Mouse (Mus musculus): Measurements from ENCODE around the gene Sema3c. TPM values are rescaled to one million over a fixed set of nuclear protein-coding genes. Genes with fewer than 3 reads are reported as not detected.

Gene Sema3c
- polyA plus RNA-seq, 1 experiment from 2014 or later = 11.6 TPM

DNA sequence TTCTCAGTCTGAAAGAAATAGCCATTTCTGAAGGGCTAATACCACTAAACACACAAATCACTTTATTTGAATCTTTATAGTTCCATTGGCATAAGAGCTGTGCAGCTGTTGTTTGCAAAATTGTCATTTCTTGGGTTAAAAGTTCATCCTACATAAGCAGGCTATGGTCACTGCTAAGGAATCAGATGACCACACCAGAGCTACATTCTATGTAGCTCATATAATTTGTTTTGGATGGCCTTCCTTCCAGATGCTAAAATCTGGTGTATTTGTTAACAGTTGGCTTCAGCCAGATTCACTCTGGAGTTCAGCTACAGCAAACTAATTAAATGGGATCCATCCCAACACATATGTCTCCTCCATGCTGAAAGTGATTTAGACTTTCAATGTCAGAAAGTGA lies 172.4 kb downstream of the Sema3c start:
- Histone ChIP-seq H3K27ac (replicated peaks in 1 of 2; ENCODE audit: control insufficient read depth in 1 of 2, insufficient read depth in 1 of 2, low read depth in 2 of 2, low read length in 2 of 2) (no peak overlapping the region), H3K36me3 (ENCODE audit: control insufficient read depth, insufficient read depth, low read length) (no peaks in the 10 kb centered on the region), H3K9ac (ENCODE audit: low read length) (no peak overlapping the region), H3K27me3 (ENCODE audit: control insufficient read depth, insufficient read depth, low read length) (no peaks in the 10 kb centered on the region), H3K4me2 (ENCODE audit: low read length) (no peak overlapping the region), H3K9me3 (ENCODE audit: control insufficient read depth, low read length) (no peaks in the 10 kb centered on the region), H3K4me3 (ENCODE audit: control insufficient read depth in 1 of 2, insufficient read depth in 1 of 2, low read depth in 1 of 2, low read length in 2 of 2) (no peak overlapping the region), H3K4me1 (ENCODE audit: control insufficient read depth in 2 of 2, insufficient read depth in 2 of 2, low read length in 2 of 2) (no peaks in the 10 kb centered on the region)
- ATAC-seq (ENCODE audit: insufficient number of reproducible peaks, insufficient read depth, low FRiP score, low read depth) = no peak

- no peaks in the 10 kb centered on the region for H3K9me3 ChIP-seq (ENCODE audit: control insufficient read depth, low read length)
Measured at GRCm38 (mm10) chr5:17747143-17747542, 173.1 kb downstream of the Sema3c start.

DNA sequence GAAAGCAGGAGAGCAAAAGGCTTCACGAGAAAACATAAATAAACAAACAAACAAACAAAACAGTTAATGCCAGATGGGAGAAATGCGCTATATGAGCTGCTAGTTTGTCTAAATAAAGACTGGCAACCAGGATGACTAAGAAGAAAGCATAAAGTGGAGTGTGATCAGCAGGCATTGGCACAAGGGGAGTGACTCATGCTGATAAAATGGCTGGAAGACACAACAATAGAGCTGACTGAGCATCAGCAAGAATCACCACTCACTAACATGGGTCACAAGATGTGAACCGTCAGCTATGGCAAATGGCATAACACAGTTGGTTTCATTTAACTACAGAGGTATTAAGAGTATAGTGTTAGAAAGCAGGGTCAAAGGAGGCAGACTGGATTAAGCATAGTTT lies 174.2 kb downstream of the Sema3c start:
- Histone ChIP-seq H3K9me3 (ENCODE audit: control insufficient read depth, low read length) (no peaks in the 10 kb centered on the region), H3K4me3 (ENCODE audit: control insufficient read depth in 1 of 2, insufficient read depth in 1 of 2, low read depth in 1 of 2, low read length in 2 of 2) (no peak overlapping the region), H3K27ac (replicated peaks in 1 of 2; ENCODE audit: control insufficient read depth in 1 of 2, insufficient read depth in 1 of 2, low read depth in 2 of 2, low read length in 2 of 2) (no peak overlapping the region), H3K9ac (ENCODE audit: low read length) (no peak overlapping the region), H3K4me2 (ENCODE audit: low read length) (no peak overlapping the region), H3K27me3 (ENCODE audit: control insufficient read depth, insufficient read depth, low read length) (no peaks in the 10 kb centered on the region), H3K36me3 (ENCODE audit: control insufficient read depth, insufficient read depth, low read length) (no peaks in the 10 kb centered on the region), H3K4me1 (ENCODE audit: control insufficient read depth in 2 of 2, insufficient read depth in 2 of 2, low read length in 2 of 2) (no peaks in the 10 kb centered on the region)
- WGBS = 54% methylated on average over 3 of the region's 3 CpGs
- no peak for ATAC-seq (ENCODE audit: insufficient number of reproducible peaks, insufficient read depth, low FRiP score, low read depth)

More at GRCm38 (mm10) chr5:17747143-17747542, 173.1 kb downstream of the Sema3c start:
- Histone ChIP-seq H3K4me2 (ENCODE audit: low read length) (no peak overlapping the region), H3K27ac (replicated peaks in 1 of 2; ENCODE audit: control insufficient read depth in 1 of 2, insufficient read depth in 1 of 2, low read depth in 2 of 2, low read length in 2 of 2) (no peak overlapping the region), H3K4me1 (ENCODE audit: control insufficient read depth in 2 of 2, insufficient read depth in 2 of 2, low read length in 2 of 2) (no peaks in the 10 kb centered on the region), H3K4me3 (ENCODE audit: control insufficient read depth in 1 of 2, insufficient read depth in 1 of 2, low read depth in 1 of 2, low read length in 2 of 2) (no peak overlapping the region), H3K9ac (ENCODE audit: low read length) (no peak overlapping the region), H3K27me3 (ENCODE audit: control insufficient read depth, insufficient read depth, low read length) (no peaks in the 10 kb centered on the region), H3K36me3 (ENCODE audit: control insufficient read depth, insufficient read depth, low read length) (no peaks in the 10 kb centered on the region)
- no peak for ATAC-seq (ENCODE audit: insufficient number of reproducible peaks, insufficient read depth, low FRiP score, low read depth)
- WGBS = 42% methylated on average over 5 of the region's 5 CpGs

DNA sequence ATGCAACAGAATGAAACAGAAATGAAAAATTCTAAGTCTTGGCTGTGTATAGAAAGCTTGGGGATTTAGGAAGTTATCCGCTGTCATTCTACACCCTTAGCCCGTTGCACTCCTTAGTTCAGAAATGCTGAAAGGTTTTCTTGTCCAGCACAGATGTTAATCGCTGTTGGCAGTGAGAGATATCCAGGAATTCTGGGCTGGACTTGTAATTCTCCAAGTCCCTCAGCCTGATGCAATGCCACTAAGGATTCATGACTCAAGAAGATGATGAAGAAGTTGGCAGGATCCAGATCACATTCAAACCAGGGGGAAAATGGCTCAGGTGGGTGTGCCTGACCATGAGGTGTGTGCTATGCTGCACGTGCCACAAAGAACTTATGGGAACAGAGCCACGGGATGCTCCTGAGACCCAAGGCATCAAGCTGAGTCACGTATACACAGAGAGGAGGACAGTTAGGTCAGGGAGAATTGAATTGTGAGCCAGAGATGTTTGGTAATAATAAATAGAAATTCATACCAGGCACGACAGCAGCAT lies 179.5 kb downstream of the Sema3c start:
- no peaks in the 10 kb centered on the region for H3K27me3 ChIP-seq (ENCODE audit: control insufficient read depth, insufficient read depth, low read length)
- H3K4me3 ChIP-seq (ENCODE audit: control insufficient read depth in 1 of 2, insufficient read depth in 1 of 2, low read depth in 1 of 2, low read length in 2 of 2) = no peak overlapping the region
- H3K4me2 ChIP-seq (ENCODE audit: low read length) = no peak overlapping the region
- H3K9ac ChIP-seq (ENCODE audit: low read length) = no peak overlapping the region
- no peak overlapping the region for H3K27ac ChIP-seq (replicated peaks in 1 of 2; ENCODE audit: control insufficient read depth in 1 of 2, insufficient read depth in 1 of 2, low read depth in 2 of 2, low read length in 2 of 2)
- WGBS = 78% methylated on average over 7 of the region's 7 CpGs
- H3K4me1 ChIP-seq (ENCODE audit: control insufficient read depth in 2 of 2, insufficient read depth in 2 of 2, low read length in 2 of 2) = no peaks in the 10 kb centered on the region
- H3K9me3 ChIP-seq (ENCODE audit: control insufficient read depth, low read length) = no peaks in the 10 kb centered on the region
- no peak for ATAC-seq (ENCODE audit: insufficient number of reproducible peaks, insufficient read depth, low FRiP score, low read depth)
- no peaks in the 10 kb centered on the region for H3K36me3 ChIP-seq (ENCODE audit: control insufficient read depth, insufficient read depth, low read length)

GRCm38 (mm10) chr5:17766006-17766677 lies 192.1 kb downstream of the Sema3c start:
- no peaks in the 10 kb centered on the region for H3K36me3 ChIP-seq (ENCODE audit: control insufficient read depth, insufficient read depth, low read length)
- no peak overlapping the region for H3K9ac ChIP-seq (ENCODE audit: low read length)
- H3K9me3 ChIP-seq (ENCODE audit: control insufficient read depth, low read length) = no peaks in the 10 kb centered on the region
- H3K27ac ChIP-seq (replicated peaks in 1 of 2; ENCODE audit: control insufficient read depth in 1 of 2, insufficient read depth in 1 of 2, low read depth in 2 of 2, low read length in 2 of 2) = no peak overlapping the region
- no peak overlapping the region for H3K4me3 ChIP-seq (ENCODE audit: control insufficient read depth in 1 of 2, insufficient read depth in 1 of 2, low read depth in 1 of 2, low read length in 2 of 2)
- no peaks in the 10 kb centered on the region for H3K27me3 ChIP-seq (ENCODE audit: control insufficient read depth, insufficient read depth, low read length)
- no peaks in the 10 kb centered on the region for H3K4me1 ChIP-seq (ENCODE audit: control insufficient read depth in 2 of 2, insufficient read depth in 2 of 2, low read length in 2 of 2)
- H3K4me2 ChIP-seq (ENCODE audit: low read length) = no peak overlapping the region
- ATAC-seq (ENCODE audit: insufficient number of reproducible peaks, insufficient read depth, low FRiP score, low read depth) = no peak
- 61% methylated on average over 4 of the region's 4 CpGs for WGBS

DNA sequence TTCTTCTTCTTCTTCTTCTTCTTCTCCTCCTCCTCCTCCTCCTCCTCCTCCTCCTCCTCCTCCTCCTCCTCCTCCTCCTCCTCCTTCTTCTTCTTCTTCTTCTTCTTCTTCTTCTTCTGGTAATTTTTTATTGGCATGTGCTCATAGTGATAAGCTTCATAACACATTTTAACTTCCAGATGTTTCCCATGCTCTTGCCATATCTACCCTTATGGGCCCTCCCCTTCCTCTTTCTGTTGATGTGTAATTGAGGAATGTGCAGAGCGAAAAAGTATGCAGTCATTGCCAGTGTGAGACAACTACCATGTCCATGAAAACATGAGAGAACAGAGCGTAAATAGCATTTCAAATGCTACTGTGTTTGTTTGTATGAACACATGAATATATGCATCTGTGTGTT lies 196.2 kb downstream of the Sema3c start:
- H3K27ac ChIP-seq (replicated peaks in 1 of 2; ENCODE audit: control insufficient read depth in 1 of 2, insufficient read depth in 1 of 2, low read depth in 2 of 2, low read length in 2 of 2) = no peak overlapping the region
- no peaks in the 10 kb centered on the region for H3K36me3 ChIP-seq (ENCODE audit: control insufficient read depth, insufficient read depth, low read length)
- ATAC-seq (ENCODE audit: insufficient number of reproducible peaks, insufficient read depth, low FRiP score, low read depth) = no peak
- H3K9me3 ChIP-seq (ENCODE audit: control insufficient read depth, low read length) = no peaks in the 10 kb centered on the region
- WGBS = 76% methylated on average over 2 of the region's 2 CpGs
- no peak overlapping the region for H3K4me2 ChIP-seq (ENCODE audit: low read length)
- H3K9ac ChIP-seq (ENCODE audit: low read length) = no peak overlapping the region
- H3K4me3 ChIP-seq (ENCODE audit: control insufficient read depth in 1 of 2, insufficient read depth in 1 of 2, low read depth in 1 of 2, low read length in 2 of 2) = no peak overlapping the region
- H3K27me3 ChIP-seq (ENCODE audit: control insufficient read depth, insufficient read depth, low read length) = no peaks in the 10 kb centered on the region
- H3K4me1 ChIP-seq (ENCODE audit: control insufficient read depth in 2 of 2, insufficient read depth in 2 of 2, low read length in 2 of 2) = no peaks in the 10 kb centered on the region

GRCm38 (mm10) chr5:17776571-17776970 lies 202.5 kb downstream of the Sema3c start:
- no peak overlapping the region for H3K9ac ChIP-seq (ENCODE audit: low read length)
- H3K36me3 ChIP-seq (ENCODE audit: control insufficient read depth, insufficient read depth, low read length) = no peaks in the 10 kb centered on the region
- H3K9me3 ChIP-seq (ENCODE audit: control insufficient read depth, low read length) = no peaks in the 10 kb centered on the region
- H3K4me2 ChIP-seq (ENCODE audit: low read length) = no peak overlapping the region
- H3K27me3 ChIP-seq (ENCODE audit: control insufficient read depth, insufficient read depth, low read length) = no peaks in the 10 kb centered on the region
- H3K4me3 ChIP-seq (ENCODE audit: control insufficient read depth in 1 of 2, insufficient read depth in 1 of 2, low read depth in 1 of 2, low read length in 2 of 2) = no peak overlapping the region
- H3K4me1 ChIP-seq (ENCODE audit: control insufficient read depth in 2 of 2, insufficient read depth in 2 of 2, low read length in 2 of 2) = no peaks in the 10 kb centered on the region
- 82% methylated on average over 6 of the region's 6 CpGs for WGBS
- H3K27ac ChIP-seq (replicated peaks in 1 of 2; ENCODE audit: control insufficient read depth in 1 of 2, insufficient read depth in 1 of 2, low read depth in 2 of 2, low read length in 2 of 2) = no peak overlapping the region
- no peak for ATAC-seq (ENCODE audit: insufficient number of reproducible peaks, insufficient read depth, low FRiP score, low read depth)

All from heart, embryonic 14.5 days (tissue).